Mouse (Mus musculus): Measurements from ENCODE around the gene Oard1. TPM values are rescaled to one million over a fixed set of nuclear protein-coding genes. Genes with fewer than 3 reads are reported as not detected.

The Oard1 gene
- polyA plus RNA-seq, 2 experiments = 28.5 to 46.8 TPM

- no peak for ATAC-seq (ENCODE audit: low FRiP score, low read depth)
- no peak overlapping the region for H3K4me3 ChIP-seq (replicated peaks; ENCODE audit: low read length)
- no peaks in the 10 kb centered on the region for H3K27me3 ChIP-seq (ENCODE audit: control insufficient read depth, insufficient read depth, low read length)
- H3K36me3 ChIP-seq (ENCODE audit: control insufficient read depth, insufficient read depth, low read length) = peaks cover 48% of the 10 kb centered on the region
- no peaks in the 10 kb centered on the region for H3K9me3 ChIP-seq (ENCODE audit: control insufficient read depth, low read length)
- no peak for TF ChIP-seq POLR2A (IDR thresholded peaks at IDR 0.05; ENCODE audit: borderline replicate concordance, extremely low read depth, insufficient read depth, insufficient read length)
- H3K9ac ChIP-seq (ENCODE audit: low read depth, low read length, severe bottlenecking) = no peak overlapping the region
- DNase-seq (ENCODE audit: low spot score) = no peak
- no peak overlapping the region for H3K27ac ChIP-seq (replicated peaks; ENCODE audit: low read depth, low read length)
- H3K4me2 ChIP-seq (replicated peaks; ENCODE audit: low read depth, low read length, severe bottlenecking) = no peak overlapping the region
- 88% methylated on average over 2 of the region's 2 CpGs for WGBS
- no peaks in the 10 kb centered on the region for H3K4me1 ChIP-seq (ENCODE audit: control insufficient read depth, insufficient read depth, low read length)
Measured at GRCm38 (mm10) chr17:48385786-48386461, 23.9 kb upstream of the Oard1 start.

- TF ChIP-seq POLR2A (IDR thresholded peaks at IDR 0.05; ENCODE audit: borderline replicate concordance, extremely low read depth, insufficient read depth, insufficient read length) = no peak
- no peaks in the 10 kb centered on the region for H3K9me3 ChIP-seq (ENCODE audit: control insufficient read depth, low read length)
- H3K36me3 ChIP-seq (ENCODE audit: control insufficient read depth, insufficient read depth, low read length) = peaks cover 75% of the 10 kb centered on the region
- ATAC-seq (ENCODE audit: low FRiP score, low read depth) (no peak), DNase-seq (ENCODE audit: low spot score) (no peak)
- H3K4me1 ChIP-seq (ENCODE audit: control insufficient read depth, insufficient read depth, low read length) = no peaks in the 10 kb centered on the region
- no peak overlapping the region for H3K4me2 ChIP-seq (replicated peaks; ENCODE audit: low read depth, low read length, severe bottlenecking)
- no peak overlapping the region for H3K9ac ChIP-seq (ENCODE audit: low read depth, low read length, severe bottlenecking)
- no peaks in the 10 kb centered on the region for H3K27me3 ChIP-seq (ENCODE audit: control insufficient read depth, insufficient read depth, low read length)
- H3K27ac ChIP-seq (replicated peaks; ENCODE audit: low read depth, low read length) = no peak overlapping the region
- no peak overlapping the region for H3K4me3 ChIP-seq (replicated peaks; ENCODE audit: low read length)
- 84% methylated on average over 2 of the region's 2 CpGs for WGBS
Measured at GRCm38 (mm10) chr17:48388666-48389065, 21.1 kb upstream of the Oard1 start.

GRCm38 (mm10) chr17:48389442-48389841 is 20.4 kb upstream of the Oard1 start:
- Histone ChIP-seq H3K36me3 (ENCODE audit: control insufficient read depth, insufficient read depth, low read length) (peaks cover 83% of the 10 kb centered on the region), H3K4me1 (ENCODE audit: control insufficient read depth, insufficient read depth, low read length) (no peaks in the 10 kb centered on the region), H3K9me3 (ENCODE audit: control insufficient read depth, low read length) (no peaks in the 10 kb centered on the region), H3K27ac (replicated peaks; ENCODE audit: low read depth, low read length) (no peak overlapping the region), H3K27me3 (ENCODE audit: control insufficient read depth, insufficient read depth, low read length) (no peaks in the 10 kb centered on the region), H3K4me3 (replicated peaks; ENCODE audit: low read length) (no peak overlapping the region), H3K4me2 (replicated peaks; ENCODE audit: low read depth, low read length, severe bottlenecking) (no peak overlapping the region), H3K9ac (ENCODE audit: low read depth, low read length, severe bottlenecking) (no peak overlapping the region)
- WGBS = 91% methylated on average over 5 of the region's 5 CpGs
- no peak for TF ChIP-seq POLR2A (IDR thresholded peaks at IDR 0.05; ENCODE audit: borderline replicate concordance, extremely low read depth, insufficient read depth, insufficient read length)
- ATAC-seq (ENCODE audit: low FRiP score, low read depth) = no peak
- no peak for DNase-seq (ENCODE audit: low spot score)

GRCm38 (mm10) chr17:48391446-48391845 is 18.4 kb upstream of the Oard1 start:
- no peak overlapping the region for H3K9ac ChIP-seq (ENCODE audit: low read depth, low read length, severe bottlenecking)
- peaks cover 95% of the 10 kb centered on the region for H3K36me3 ChIP-seq (ENCODE audit: control insufficient read depth, insufficient read depth, low read length)
- no peaks in the 10 kb centered on the region for H3K9me3 ChIP-seq (ENCODE audit: control insufficient read depth, low read length)
- DNase-seq (ENCODE audit: low spot score) (no peak), ATAC-seq (ENCODE audit: low FRiP score, low read depth) (no peak)
- H3K4me2 ChIP-seq (replicated peaks; ENCODE audit: low read depth, low read length, severe bottlenecking) = no peak overlapping the region
- 92% methylated on average over 5 of the region's 5 CpGs for WGBS
- no peak overlapping the region for H3K4me3 ChIP-seq (replicated peaks; ENCODE audit: low read length)
- no peaks in the 10 kb centered on the region for H3K27me3 ChIP-seq (ENCODE audit: control insufficient read depth, insufficient read depth, low read length)
- no peak overlapping the region for H3K27ac ChIP-seq (replicated peaks; ENCODE audit: low read depth, low read length)
- no peak for TF ChIP-seq POLR2A (IDR thresholded peaks at IDR 0.05; ENCODE audit: borderline replicate concordance, extremely low read depth, insufficient read depth, insufficient read length)
- no peaks in the 10 kb centered on the region for H3K4me1 ChIP-seq (ENCODE audit: control insufficient read depth, insufficient read depth, low read length)

GRCm38 (mm10) chr17:48392616-48393015 is 17.2 kb upstream of the Oard1 start:
- Histone ChIP-seq H3K27me3 (ENCODE audit: control insufficient read depth, insufficient read depth, low read length) (no peaks in the 10 kb centered on the region), H3K36me3 (ENCODE audit: control insufficient read depth, insufficient read depth, low read length) (peaks cover 91% of the 10 kb centered on the region)
- no peak for TF ChIP-seq POLR2A (IDR thresholded peaks at IDR 0.05; ENCODE audit: borderline replicate concordance, extremely low read depth, insufficient read depth, insufficient read length)

More at GRCm38 (mm10) chr17:48392616-48393015, 17.2 kb upstream of the Oard1 start:
- Histone ChIP-seq H3K9me3 (ENCODE audit: control insufficient read depth, low read length) (no peaks in the 10 kb centered on the region), H3K4me1 (ENCODE audit: control insufficient read depth, insufficient read depth, low read length) (no peaks in the 10 kb centered on the region), H3K27ac (replicated peaks; ENCODE audit: low read depth, low read length) (no peak overlapping the region), H3K4me3 (replicated peaks; ENCODE audit: low read length) (no peak overlapping the region), H3K9ac (ENCODE audit: low read depth, low read length, severe bottlenecking) (no peak overlapping the region), H3K4me2 (replicated peaks; ENCODE audit: low read depth, low read length, severe bottlenecking) (no peak overlapping the region)
- 98% methylated on average over 3 of the region's 3 CpGs for WGBS
- ATAC-seq (ENCODE audit: low FRiP score, low read depth) (no peak), DNase-seq (ENCODE audit: low spot score) (no peak)
